Mouse (Mus musculus): ENCODE data around the gene Naip6.
"Not testable (repeated sequence)": the region's sequence is repeated elsewhere in the genome, so short reads cannot be mapped to it uniquely, and the experiment has no call there.

GRCm38 (mm10) chr13:100255925-100256324, 61.5 kb downstream of the Naip6 start:
- not testable (repeated sequence) for TF ChIP-seq CTCF, EP300 (IDR thresholded peaks at IDR 0.05; ENCODE audit: low read depth)
